Mouse (Mus musculus): ENCODE data around the gene Sox6. TPM values are rescaled to one million over a fixed set of nuclear protein-coding genes. Genes with fewer than 3 reads are reported as not detected.

Gene Sox6
- polyA plus RNA-seq, 2 experiments, result 21.3 to 59.4 TPM

- ATAC-seq (ENCODE audit: low FRiP score, low read depth), result no peak
- no peak for DNase-seq (ENCODE audit: low spot score)
- WGBS, result 56% methylated on average over 1 of the region's 1 CpGs
- Histone ChIP-seq H3K4me2 (replicated peaks; ENCODE audit: low read depth, low read length, severe bottlenecking) (no peak overlapping the region), H3K4me1 (ENCODE audit: control insufficient read depth, insufficient read depth, low read length) (no peaks in the 10 kb centered on the region), H3K36me3 (ENCODE audit: control insufficient read depth, insufficient read depth, low read length) (no peaks in the 10 kb centered on the region), H3K27ac (replicated peaks; ENCODE audit: low read depth, low read length) (no peak overlapping the region), H3K9ac (ENCODE audit: low read depth, low read length, severe bottlenecking) (no peak overlapping the region), H3K4me3 (replicated peaks; ENCODE audit: low read length) (no peak overlapping the region), H3K9me3 (ENCODE audit: control insufficient read depth, low read length) (no peaks in the 10 kb centered on the region), H3K27me3 (ENCODE audit: control insufficient read depth, insufficient read depth, low read length) (no peaks in the 10 kb centered on the region)
- no peak for TF ChIP-seq POLR2A (IDR thresholded peaks at IDR 0.05; ENCODE audit: borderline replicate concordance, extremely low read depth, insufficient read depth, insufficient read length)
Measured at GRCm38 (mm10) chr7:115732824-115733223, 305.8 kb downstream of the Sox6 start.

DNA sequence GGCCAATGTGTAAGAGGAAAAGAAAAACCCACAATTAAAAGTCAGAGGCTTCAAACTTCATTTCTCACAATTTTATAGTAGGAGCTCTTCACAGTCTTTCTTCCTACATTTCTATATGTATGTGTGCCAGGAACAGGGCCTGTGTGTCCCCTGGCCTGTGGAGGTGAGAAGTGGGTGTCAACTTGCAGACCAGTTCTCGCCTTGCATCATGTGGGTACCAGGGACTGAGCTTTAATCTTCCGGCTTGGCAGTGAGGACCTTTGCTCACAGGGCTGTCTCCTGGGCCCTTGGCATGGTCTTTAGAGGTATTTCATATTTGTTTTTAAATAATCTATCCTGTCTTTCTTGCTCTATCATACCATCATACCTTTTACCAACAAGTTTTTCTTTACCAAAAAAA, 311.8 kb downstream of the Sox6 start:
- no peak for ATAC-seq (ENCODE audit: low FRiP score, low read depth)
- Histone ChIP-seq H3K9me3 (ENCODE audit: control insufficient read depth, low read length) (no peaks in the 10 kb centered on the region), H3K27me3 (ENCODE audit: control insufficient read depth, insufficient read depth, low read length) (no peaks in the 10 kb centered on the region), H3K27ac (replicated peaks; ENCODE audit: low read depth, low read length) (no peak overlapping the region), H3K4me3 (replicated peaks; ENCODE audit: low read length) (no peak overlapping the region), H3K4me2 (replicated peaks; ENCODE audit: low read depth, low read length, severe bottlenecking) (no peak overlapping the region), H3K36me3 (ENCODE audit: control insufficient read depth, insufficient read depth, low read length) (no peaks in the 10 kb centered on the region), H3K9ac (ENCODE audit: low read depth, low read length, severe bottlenecking) (no peak overlapping the region), H3K4me1 (ENCODE audit: control insufficient read depth, insufficient read depth, low read length) (no peaks in the 10 kb centered on the region)
- WGBS, result 73% methylated on average over 2 of the region's 2 CpGs
- no peak for DNase-seq (ENCODE audit: low spot score)
- TF ChIP-seq POLR2A (IDR thresholded peaks at IDR 0.05; ENCODE audit: borderline replicate concordance, extremely low read depth, insufficient read depth, insufficient read length), result no peak

DNA sequence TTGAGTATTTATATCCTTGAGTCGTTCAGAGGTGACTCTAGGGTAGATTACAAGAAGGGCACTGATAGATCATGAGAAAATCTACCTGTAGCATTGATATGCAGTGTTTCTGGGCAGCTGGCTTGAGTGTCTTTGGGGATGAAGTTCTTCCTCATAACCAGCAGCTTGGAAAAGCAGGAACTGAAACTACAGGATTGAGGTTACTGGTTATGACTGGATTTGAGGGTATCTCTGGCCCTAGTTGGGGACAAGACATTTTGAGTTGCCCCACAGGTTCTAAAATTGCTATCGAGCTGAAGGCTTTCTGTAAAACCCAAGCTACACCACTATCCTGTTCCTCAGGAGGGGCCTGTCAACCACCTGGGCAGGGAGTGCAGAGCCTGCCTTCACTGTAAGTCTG, 314.2 kb downstream of the Sox6 start:
- Histone ChIP-seq H3K4me2 (replicated peaks; ENCODE audit: low read depth, low read length, severe bottlenecking) (no peak overlapping the region), H3K27me3 (ENCODE audit: control insufficient read depth, insufficient read depth, low read length) (no peaks in the 10 kb centered on the region), H3K9ac (ENCODE audit: low read depth, low read length, severe bottlenecking) (no peak overlapping the region), H3K4me1 (ENCODE audit: control insufficient read depth, insufficient read depth, low read length) (no peaks in the 10 kb centered on the region), H3K9me3 (ENCODE audit: control insufficient read depth, low read length) (no peaks in the 10 kb centered on the region), H3K36me3 (ENCODE audit: control insufficient read depth, insufficient read depth, low read length) (no peaks in the 10 kb centered on the region), H3K4me3 (replicated peaks; ENCODE audit: low read length) (no peak overlapping the region), H3K27ac (replicated peaks; ENCODE audit: low read depth, low read length) (no peak overlapping the region)
- DNase-seq (ENCODE audit: low spot score) (no peak), ATAC-seq (ENCODE audit: low FRiP score, low read depth) (no peak)
- no peak for TF ChIP-seq POLR2A (IDR thresholded peaks at IDR 0.05; ENCODE audit: borderline replicate concordance, extremely low read depth, insufficient read depth, insufficient read length)
- 84% methylated on average over 2 of the region's 2 CpGs for WGBS

DNA sequence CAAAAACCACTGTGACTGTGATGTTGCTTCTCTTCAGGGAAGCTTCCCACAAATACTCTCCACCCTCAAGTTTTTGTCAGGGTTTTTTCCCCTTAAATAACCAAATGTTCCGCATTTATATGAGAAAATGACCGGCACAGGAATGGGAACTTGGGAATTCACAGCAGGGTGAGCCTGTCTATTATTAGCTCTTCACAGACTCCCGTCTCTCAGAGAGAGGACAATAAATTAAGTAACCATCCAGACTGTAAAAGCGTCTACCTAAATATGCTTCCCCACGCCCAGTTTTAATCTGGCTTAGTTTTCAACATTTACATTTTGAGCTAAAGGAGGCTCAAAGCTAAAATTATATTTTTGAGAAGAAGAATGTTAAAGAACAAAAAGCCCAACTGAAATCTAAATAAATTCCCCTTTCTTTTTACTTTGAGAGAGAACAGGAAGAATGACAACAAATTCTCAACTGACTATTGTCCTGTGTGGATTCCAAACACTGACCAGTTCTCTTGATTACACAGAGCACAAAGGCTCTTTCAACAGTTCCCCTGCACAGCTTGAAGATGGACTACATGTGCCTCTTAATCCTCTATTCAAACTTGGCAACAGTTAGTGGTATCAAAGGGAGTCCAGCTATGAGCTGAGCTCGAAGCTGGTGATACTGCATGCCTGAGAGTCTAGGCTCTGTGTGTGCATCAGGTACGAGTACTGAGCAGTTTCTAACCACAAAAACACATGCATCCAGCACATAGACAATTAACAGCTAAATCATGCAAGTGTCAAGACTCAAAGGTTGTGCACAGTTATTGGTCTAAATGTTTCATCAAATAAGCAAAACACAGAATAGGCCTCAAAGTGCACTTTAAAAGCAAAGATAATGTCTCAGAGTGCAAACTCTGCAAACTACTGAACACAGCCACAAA, 316.7 kb downstream of the Sox6 start:
- Histone ChIP-seq H3K9me3 (ENCODE audit: control insufficient read depth, low read length) (no peaks in the 10 kb centered on the region), H3K36me3 (ENCODE audit: control insufficient read depth, insufficient read depth, low read length) (no peaks in the 10 kb centered on the region), H3K4me1 (ENCODE audit: control insufficient read depth, insufficient read depth, low read length) (no peaks in the 10 kb centered on the region), H3K27me3 (ENCODE audit: control insufficient read depth, insufficient read depth, low read length) (no peaks in the 10 kb centered on the region), H3K4me3 (replicated peaks; ENCODE audit: low read length) (no peak overlapping the region), H3K9ac (ENCODE audit: low read depth, low read length, severe bottlenecking) (no peak overlapping the region), H3K27ac (replicated peaks; ENCODE audit: low read depth, low read length) (no peak overlapping the region), H3K4me2 (replicated peaks; ENCODE audit: low read depth, low read length, severe bottlenecking) (no peak overlapping the region)
- DNase-seq (ENCODE audit: low spot score) (peak; percentile 7), ATAC-seq (ENCODE audit: low FRiP score, low read depth) (no peak)
- 22% methylated on average over 7 of the region's 7 CpGs for WGBS
- TF ChIP-seq POLR2A (IDR thresholded peaks at IDR 0.05; ENCODE audit: borderline replicate concordance, extremely low read depth, insufficient read depth, insufficient read length), result no peak

- TF ChIP-seq POLR2A (IDR thresholded peaks at IDR 0.05; ENCODE audit: borderline replicate concordance, extremely low read depth, insufficient read depth, insufficient read length), result no peak
- WGBS, result 94% methylated on average over 3 of the region's 3 CpGs
- H3K36me3 ChIP-seq (ENCODE audit: control insufficient read depth, insufficient read depth, low read length), result no peaks in the 10 kb centered on the region
- no peaks in the 10 kb centered on the region for H3K4me1 ChIP-seq (ENCODE audit: control insufficient read depth, insufficient read depth, low read length)
- H3K27ac ChIP-seq (replicated peaks; ENCODE audit: low read depth, low read length), result no peak overlapping the region
- H3K9ac ChIP-seq (ENCODE audit: low read depth, low read length, severe bottlenecking), result no peak overlapping the region
- no peak overlapping the region for H3K4me2 ChIP-seq (replicated peaks; ENCODE audit: low read depth, low read length, severe bottlenecking)
- no peaks in the 10 kb centered on the region for H3K27me3 ChIP-seq (ENCODE audit: control insufficient read depth, insufficient read depth, low read length)
- no peak overlapping the region for H3K4me3 ChIP-seq (replicated peaks; ENCODE audit: low read length)
- H3K9me3 ChIP-seq (ENCODE audit: control insufficient read depth, low read length), result no peaks in the 10 kb centered on the region
- DNase-seq (ENCODE audit: low spot score), result no peak
- no peak for ATAC-seq (ENCODE audit: low FRiP score, low read depth)
Measured at GRCm38 (mm10) chr7:115719791-115720190, 318.8 kb downstream of the Sox6 start.
